ENCODE assay signal across 8 mouse cellular contexts in the genomic region with DNA sequence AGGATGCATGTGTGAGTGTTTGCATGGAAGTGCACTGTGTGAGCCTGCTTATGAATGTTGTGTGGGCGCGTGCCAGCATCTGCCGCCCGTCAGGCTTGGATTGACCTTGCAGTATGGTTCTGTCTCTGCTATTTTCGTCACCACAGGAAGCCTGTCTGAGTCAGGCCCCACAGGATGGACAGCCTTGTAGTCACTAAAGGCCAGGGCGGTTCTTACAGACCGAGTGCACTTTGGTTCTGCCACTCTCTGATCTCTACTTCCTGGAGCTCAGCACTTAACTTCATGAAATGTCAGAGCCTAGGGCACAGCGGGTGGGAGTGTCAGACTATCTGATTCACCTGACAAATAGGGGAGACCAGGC. TPM values are rescaled to one million over a fixed set of nuclear protein-coding genes. Genes with fewer than 3 reads are reported as not detected.
DNase-seq lines count a peak whose midpoint lies in the region; ATAC-seq and TF ChIP-seq lines count a peak whose summit lies in the region.

No protein-coding gene starts in this region.

- TF ChIP-seq RAD21 in MEL (IDR thresholded peaks at IDR 0.05; ENCODE audit: low read depth, low read length) = no peak

- ATAC-seq in embryonic facial prominence, embryonic 12.5 days (ENCODE audit: insufficient number of reproducible peaks, insufficient read depth, low FRiP score, low TSS enrichment) = no peak
- ATAC-seq in stomach, embryonic 16.5 days (ENCODE audit: insufficient read depth, low FRiP score) = peak; percentile 13; the same call in 1 of the 2 replicates

- 35% methylated on average over 8 of the region's 8 CpGs for WGBS in embryonic facial prominence, embryonic 12.5 days
- 23% methylated on average over 8 of the region's 8 CpGs for WGBS in stomach, embryonic 16.5 days

- no peak for TF ChIP-seq CTCF in MEL (IDR thresholded peaks at IDR 0.05 in 2 of 3, conservative IDR thresholded peaks at IDR 0.05 in 1 of 3; ENCODE audit: control insufficient read depth in 1 of 3, insufficient read depth in 1 of 3, low read depth in 2 of 3, low read length in 3 of 3, poor library complexity in 1 of 3, severe bottlenecking in 1 of 3)

- H3K27ac ChIP-seq in MEL (ENCODE audit: control insufficient read depth, low read depth, low read length) = peak overlapping the region; percentile 20
- H3K27ac ChIP-seq in embryonic facial prominence, embryonic 12.5 days = peak overlapping the region; percentile 90
- peak overlapping the region; percentile 95 for H3K27ac ChIP-seq in stomach, embryonic 16.5 days (ENCODE audit: low read length)

- no peak overlapping the region for H3K4me3 ChIP-seq in MEL (ENCODE audit: control insufficient read depth in 1 of 2, insufficient read depth in 1 of 2, low read depth in 2 of 2, low read length in 2 of 2)
- H3K4me3 ChIP-seq in embryonic facial prominence, embryonic 12.5 days = no peak overlapping the region; the same call in 1 of the 2 replicates
- H3K4me3 ChIP-seq in stomach, embryonic 16.5 days (replicated peaks; ENCODE audit: low read length) = no peak overlapping the region

- no peaks in the 10 kb centered on the region for H3K9me3 ChIP-seq in MEL (replicated peaks; ENCODE audit: insufficient read depth, low read length)
- H3K9me3 ChIP-seq in embryonic facial prominence, embryonic 12.5 days = no peaks in the 10 kb centered on the region
- no peaks in the 10 kb centered on the region for H3K9me3 ChIP-seq in stomach, embryonic 16.5 days (replicated peaks; ENCODE audit: control insufficient read depth, low read length)

- no peak; a peak in 1 of 4 replicates for TF ChIP-seq POLR2A in MEL (IDR thresholded peaks at IDR 0.05; ENCODE audit: control insufficient read depth in 1 of 2, insufficient read depth in 1 of 2, low read depth in 1 of 2, low read length in 2 of 2, poor library complexity in 1 of 2)

- no peak overlapping the region for H3K9ac ChIP-seq in MEL (ENCODE audit: control insufficient read depth, low read depth, low read length, poor library complexity, severe bottlenecking)
- H3K9ac ChIP-seq in embryonic facial prominence, embryonic 12.5 days = 0 out of 2 replicates have a peak overlapping the region, but pooled peaks have one; percentile 24
- H3K9ac ChIP-seq in stomach, embryonic 16.5 days (ENCODE audit: low read length) = peak overlapping the region; percentile 53; the same call in 1 of the 2 replicates

- H3K4me1 ChIP-seq in MEL (ENCODE audit: control insufficient read depth in 1 of 2, insufficient read depth in 2 of 2, low read length in 2 of 2) = peaks cover 0 to 31% of the 10 kb centered on the region in 2 experiments; a peak in 2 of 4 replicates
- peaks cover 29% of the 10 kb centered on the region for H3K4me1 ChIP-seq in embryonic facial prominence, embryonic 12.5 days
- H3K4me1 ChIP-seq in stomach, embryonic 16.5 days (ENCODE audit: control insufficient read depth, insufficient read depth, low read length) = peaks cover 26% of the 10 kb centered on the region

- H3K36me3 ChIP-seq in MEL (ENCODE audit: control insufficient read depth in 1 of 2, insufficient read depth in 2 of 2, low read length in 2 of 2) = peaks cover 0 to 10% of the 10 kb centered on the region in 2 experiments; a peak in 2 of 4 replicates
- no peaks in the 10 kb centered on the region for H3K36me3 ChIP-seq in embryonic facial prominence, embryonic 12.5 days
- no peaks in the 10 kb centered on the region for H3K36me3 ChIP-seq in stomach, embryonic 16.5 days (ENCODE audit: control insufficient read depth, insufficient read depth, low read length)

- intact Hi-C loops in heart, postnatal 10 days (cut with DNase I) = no loop called here

- no peak for TF ChIP-seq EP300 in MEL (IDR thresholded peaks at IDR 0.05; ENCODE audit: low read depth in 1 of 2, low read length in 2 of 2)

- DNase-seq in CD4-positive, CD25-positive, alpha-beta regulatory T cell, adult 2 months (ENCODE audit: low read depth, low spot score) = peak; percentile 71
- no peak for DNase-seq in MEL (ENCODE audit: low read depth, low spot score)
- DNase-seq in heart, postnatal 10 days = peak; percentile 70 to 78
- peak; percentile 71 for DNase-seq in kidney, postnatal 14 days
- DNase-seq in lung, postnatal 36 days = peak; percentile 64
- no peak for DNase-seq in right cerebral cortex, postnatal 36 days (ENCODE audit: low spot score in 2 of 2)

- no peaks in the 10 kb centered on the region for H3K79me2 ChIP-seq in MEL (ENCODE audit: control insufficient read depth, insufficient read depth, low read length, poor library complexity)

- H3K4me2 ChIP-seq in embryonic facial prominence, embryonic 12.5 days (replicated peaks) = peak overlapping the region; percentile 21; the same call in 1 of the 2 replicates
- H3K4me2 ChIP-seq in stomach, embryonic 16.5 days (ENCODE audit: low read depth, low read length) = peak overlapping the region; percentile 23

- no peaks in the 10 kb centered on the region for H3K27me3 ChIP-seq in MEL (ENCODE audit: control insufficient read depth in 1 of 2, insufficient read depth in 2 of 2, low read length in 2 of 2)
- H3K27me3 ChIP-seq in embryonic facial prominence, embryonic 12.5 days = no peaks in the 10 kb centered on the region
- H3K27me3 ChIP-seq in stomach, embryonic 16.5 days (ENCODE audit: control insufficient read depth, insufficient read depth, low read length) = no peaks in the 10 kb centered on the region

TF ChIP-seq in MEL, 35 proteins besides CTCF, POLR2A, EP300 and RAD21:
- TF ChIP-seq ELF1 (IDR thresholded peaks at IDR 0.05; ENCODE audit: low read depth, low read length) (no peak), E2F4 (IDR thresholded peaks at IDR 0.05; ENCODE audit: borderline replicate concordance, low read depth, low read length) (no peak), MAZ (IDR thresholded peaks at IDR 0.05; ENCODE audit: low read depth, low read length) (no peak), NRF1 (IDR thresholded peaks at IDR 0.05; ENCODE audit: insufficient read depth, low read depth, low read length, poor library complexity, severe bottlenecking) (no peak), RCOR1 (IDR thresholded peaks at IDR 0.05; ENCODE audit: low read depth, low read length) (no peak), TAL1 (IDR thresholded peaks at IDR 0.05; ENCODE audit: low read length) (0 out of 2 replicates have a peak, but pooled peaks have one; percentile 4)

RNA-seq across cellular contexts. Expression of a gene that starts 0.4 kb away (rescaled TPM):
- total RNA-seq in MEL (2012; rRNA removed) = 1.3 and 1.4 TPM in 2 replicates
- polyA plus RNA-seq in MEL (2012; ENCODE audit: insufficient read depth in 1 of 2, insufficient read length in 2 of 2, low read depth in 1 of 2, low replicate concordance in 2 of 2, missing spikeins in 1 of 2) = 1 to 10 TPM in 1 of 2 experiments, not detected in 1; 5.1 TPM
- polyA plus RNA-seq in embryonic facial prominence, embryonic 12.5 days (2016; fragmentation: Nextera tagmentation; extraction: Ambion mirVana) = 7.1 and 7.2 TPM in 2 replicates
- total RNA-seq in heart, postnatal 10 days (2021) = 1 to 10 TPM; 5.1 to 5.9 TPM
- 7.5 and 7.6 TPM in 2 replicates for polyA plus RNA-seq in stomach, embryonic 16.5 days (2015; fragmentation: Nextera tagmentation; extraction: Ambion mirVana)

RNA-seq across cellular contexts. Expression of a gene that starts 54.6 kb away (rescaled TPM):
- not detected in 2 replicates for total RNA-seq in MEL (2012; rRNA removed)
- polyA plus RNA-seq in MEL (2012; ENCODE audit: insufficient read depth in 1 of 2, insufficient read length in 2 of 2, low read depth in 1 of 2, low replicate concordance in 2 of 2, missing spikeins in 1 of 2) = not detected
- 7.5 and 9.3 TPM in 2 replicates for polyA plus RNA-seq in embryonic facial prominence, embryonic 12.5 days (2016; fragmentation: Nextera tagmentation; extraction: Ambion mirVana)
- under 1 TPM; 0.22 to 0.40 TPM for total RNA-seq in heart, postnatal 10 days (2021)
- 0.44 and 0.55 TPM in 2 replicates for polyA plus RNA-seq in stomach, embryonic 16.5 days (2015; fragmentation: Nextera tagmentation; extraction: Ambion mirVana)

Comparison
In these comparisons a context has a peak if more than half of its experiments do, and no peak if none do; other contexts are left out.
1. DNase-seq: peak in CD4-positive, CD25-positive, alpha-beta regulatory T cell, adult 2 months (single experiment), heart, postnatal 10 days (2 of 2), kidney, postnatal 14 days (single experiment) and lung, postnatal 36 days (single experiment); none in MEL (single experiment) and right cerebral cortex, postnatal 36 days (0 of 2).
2. H3K27ac ChIP-seq: peak in every context shown above with its lines; median percentile 95 in stomach, embryonic 16.5 days; 90 in embryonic facial prominence, embryonic 12.5 days; 20 in MEL.